Comparison of ENCODE assay signal across 26 mouse cellular contexts in the genomic region with DNA sequence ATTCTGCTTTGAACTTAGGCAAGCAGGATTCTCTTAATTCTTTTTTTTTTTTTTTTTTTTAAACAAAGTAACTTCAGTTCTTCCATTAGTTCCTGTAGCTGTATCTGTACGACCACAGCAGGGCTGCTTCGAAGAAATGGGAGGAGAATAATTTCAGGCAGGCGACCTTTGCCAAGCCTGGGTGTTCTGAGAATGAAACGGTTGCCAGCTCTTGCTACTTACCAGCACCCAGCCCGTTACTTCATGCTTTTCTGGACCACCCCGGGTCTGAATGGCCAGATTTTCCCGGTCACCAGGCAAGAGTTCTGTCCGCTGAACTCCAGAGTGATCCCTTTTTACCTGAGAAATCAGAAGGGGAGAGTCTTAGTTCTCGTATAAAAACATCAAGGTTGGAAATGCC. TPM values are rescaled to one million over a fixed set of nuclear protein-coding genes. Genes with fewer than 3 reads are reported as not detected.
DNase-seq lines count a peak whose midpoint lies in the region; ATAC-seq and TF ChIP-seq lines count a peak whose summit lies in the region.
"Had no signal": no experiment of that assay in that cellular context is flagged by ENCODE, and none has a peak within 500 bp of the region (broad histone marks: within the 10 kb centered on the region; RNA-seq: fewer than 3 reads in every experiment).

No protein-coding gene starts in this region.

- no peaks in the 10 kb centered on the region for H3K27me3 ChIP-seq in kidney, adult 2 months (replicated peaks; ENCODE audit: control insufficient read depth, insufficient read depth, low read length)
- H3K27me3 ChIP-seq in kidney, embryonic 16.5 days (ENCODE audit: insufficient read depth, low read length) = no peaks in the 10 kb centered on the region
- H3K27me3 ChIP-seq: embryonic facial prominence, embryonic 12.5 days; embryonic facial prominence, embryonic 15.5 days; heart, embryonic 15.5 days; Patski had no signal

- no peaks in the 10 kb centered on the region for H3K9me3 ChIP-seq in kidney, embryonic 16.5 days (ENCODE audit: low read length)
- H3K9me3 ChIP-seq: embryonic facial prominence, embryonic 12.5 days; embryonic facial prominence, embryonic 15.5 days; heart, embryonic 12.5 days; heart, embryonic 15.5 days had no signal

- no peak for TF ChIP-seq POLR2A in kidney, adult 2 months (IDR thresholded peaks at IDR 0.05; ENCODE audit: low read depth, low read length)

- peaks cover 29% of the 10 kb centered on the region for H3K4me1 ChIP-seq in kidney, adult 2 months (ENCODE audit: control insufficient read depth, insufficient read depth, low read length)
- peaks cover 36% of the 10 kb centered on the region for H3K4me1 ChIP-seq in kidney, embryonic 16.5 days (ENCODE audit: insufficient read depth, low read length)

- no peak overlapping the region for H3K4me3 ChIP-seq in kidney, adult 2 months (ENCODE audit: insufficient read depth, low read depth, low read length)
- no peak overlapping the region for H3K4me3 ChIP-seq in kidney, embryonic 16.5 days (ENCODE audit: low read length)
- H3K4me3 ChIP-seq: embryonic facial prominence, embryonic 12.5 days; embryonic facial prominence, embryonic 15.5 days; gastrocnemius, adult 2 months; heart, embryonic 12.5 days; heart, embryonic 15.5 days had no signal

- no peak for TF ChIP-seq CTCF in kidney, adult 2 months (conservative IDR thresholded peaks at IDR 0.05; ENCODE audit: insufficient read depth, insufficient read length, low read depth, low read length)

- H3K27ac ChIP-seq in kidney, adult 2 months (ENCODE audit: insufficient read depth, low read depth, low read length) = peak overlapping the region; percentile 36; the same call in 1 of the 2 replicates
- no peak overlapping the region for H3K27ac ChIP-seq in kidney, embryonic 16.5 days (ENCODE audit: low read length)
- H3K27ac ChIP-seq: gastrocnemius, adult 2 months; heart, embryonic 15.5 days; hindbrain, embryonic 14.5 days; hindbrain, postnatal 0 days had no signal

- DNase-seq in kidney, adult 2 months = peak; percentile 77
- DNase-seq in kidney, postnatal 4 days = no peak
- DNase-seq in kidney, postnatal 10 days = peak; percentile 42
- DNase-seq in adipocyte (ENCODE audit: low spot score) = peak; percentile 54
- DNase-seq in thymus, postnatal 36 days = no peak
- DNase-seq: adrenal gland, adult 2 months; adrenal gland, postnatal 14 days; cerebellum, adult 11 months; cerebellum, adult 2 months; cerebellum, adult 9-11 months; cerebellum, postnatal 25 days; forebrain, postnatal 0 days; gastrocnemius, adult 2 months; gastrocnemius, postnatal 14 days; heart, adult 18-20 months; heart, postnatal 10 days; heart, postnatal 4 days had no signal

- no peak overlapping the region for H3K4me2 ChIP-seq in kidney, embryonic 16.5 days (replicated peaks; ENCODE audit: low read depth, low read length)
- H3K4me2 ChIP-seq: embryonic facial prominence, embryonic 12.5 days; embryonic facial prominence, embryonic 15.5 days; heart, embryonic 12.5 days; heart, embryonic 15.5 days; hindbrain, embryonic 14.5 days had no signal

- no peak for ATAC-seq in kidney, embryonic 16.5 days (ENCODE audit: low FRiP score, low TSS enrichment)
- ATAC-seq: forebrain, embryonic 14.5 days; forebrain, postnatal 0 days; hindbrain, postnatal 0 days; Patski had no signal

- WGBS in kidney, adult 2 months = 31% methylated on average over 9 of the region's 9 CpGs
- 59% methylated on average over 9 of the region's 9 CpGs for WGBS in kidney, embryonic 16.5 days

- H3K36me3 ChIP-seq in kidney, adult 2 months (ENCODE audit: control insufficient read depth, insufficient read depth, low read length) = peaks cover 13% of the 10 kb centered on the region
- peaks cover 39% of the 10 kb centered on the region for H3K36me3 ChIP-seq in kidney, embryonic 16.5 days (ENCODE audit: insufficient read depth, low read length)

- H3K9ac ChIP-seq in kidney, embryonic 16.5 days (replicated peaks; ENCODE audit: low read length) = no peak overlapping the region
- H3K9ac ChIP-seq: embryonic facial prominence, embryonic 12.5 days; embryonic facial prominence, embryonic 15.5 days; forebrain, postnatal 0 days; heart, embryonic 15.5 days; hindbrain, embryonic 14.5 days had no signal

RNA-seq across cellular contexts. Expression of a gene that starts 41.7 kb away (rescaled TPM):
- polyA plus RNA-seq in kidney, adult 2 months (2012; rRNA removed) = 15.7 and 32.2 TPM in 2 replicates
- polyA plus RNA-seq in kidney, embryonic 16.5 days (2015; fragmentation: Nextera tagmentation; extraction: Ambion mirVana) = 70.5 and 70.8 TPM in 2 replicates

RNA-seq across cellular contexts. Expression of a gene that starts 41.8 kb away (rescaled TPM):
- 15.1 and 17.7 TPM in 2 replicates for polyA plus RNA-seq in kidney, adult 2 months (2012; rRNA removed)
- polyA plus RNA-seq in kidney, embryonic 16.5 days (2015; fragmentation: Nextera tagmentation; extraction: Ambion mirVana) = 34.2 and 35.9 TPM in 2 replicates

RNA-seq across cellular contexts. Expression of a gene that starts 56.1 kb away (rescaled TPM):
- 4,855 and 6,899 TPM in 2 replicates for polyA plus RNA-seq in kidney, adult 2 months (2012; rRNA removed)
- 455 and 475 TPM in 2 replicates for polyA plus RNA-seq in kidney, embryonic 16.5 days (2015; fragmentation: Nextera tagmentation; extraction: Ambion mirVana)

Comparison
In these comparisons a context has a peak if more than half of its experiments do, and no peak if none do; other contexts are left out.
1. DNase-seq: peak in kidney, adult 2 months (single experiment), kidney, postnatal 10 days (single experiment) and adipocyte (single experiment); none in kidney, postnatal 4 days (0 of 2) and thymus, postnatal 36 days (0 of 2).
2. RNA of a gene that starts 56.1 kb away (polyA plus RNA-seq): 4,855 to 6,899 TPM in kidney, adult 2 months; 455 to 475 TPM in kidney, embryonic 16.5 days; every median in the first group is over 10 times any median in the second.